Mouse (Mus musculus): ENCODE data around the gene Slc16a6.
"Not testable (repeated sequence)": the region's sequence is repeated elsewhere in the genome, so short reads cannot be mapped to it uniquely, and the experiment has no call there.

The Slc16a6 gene

DNA sequence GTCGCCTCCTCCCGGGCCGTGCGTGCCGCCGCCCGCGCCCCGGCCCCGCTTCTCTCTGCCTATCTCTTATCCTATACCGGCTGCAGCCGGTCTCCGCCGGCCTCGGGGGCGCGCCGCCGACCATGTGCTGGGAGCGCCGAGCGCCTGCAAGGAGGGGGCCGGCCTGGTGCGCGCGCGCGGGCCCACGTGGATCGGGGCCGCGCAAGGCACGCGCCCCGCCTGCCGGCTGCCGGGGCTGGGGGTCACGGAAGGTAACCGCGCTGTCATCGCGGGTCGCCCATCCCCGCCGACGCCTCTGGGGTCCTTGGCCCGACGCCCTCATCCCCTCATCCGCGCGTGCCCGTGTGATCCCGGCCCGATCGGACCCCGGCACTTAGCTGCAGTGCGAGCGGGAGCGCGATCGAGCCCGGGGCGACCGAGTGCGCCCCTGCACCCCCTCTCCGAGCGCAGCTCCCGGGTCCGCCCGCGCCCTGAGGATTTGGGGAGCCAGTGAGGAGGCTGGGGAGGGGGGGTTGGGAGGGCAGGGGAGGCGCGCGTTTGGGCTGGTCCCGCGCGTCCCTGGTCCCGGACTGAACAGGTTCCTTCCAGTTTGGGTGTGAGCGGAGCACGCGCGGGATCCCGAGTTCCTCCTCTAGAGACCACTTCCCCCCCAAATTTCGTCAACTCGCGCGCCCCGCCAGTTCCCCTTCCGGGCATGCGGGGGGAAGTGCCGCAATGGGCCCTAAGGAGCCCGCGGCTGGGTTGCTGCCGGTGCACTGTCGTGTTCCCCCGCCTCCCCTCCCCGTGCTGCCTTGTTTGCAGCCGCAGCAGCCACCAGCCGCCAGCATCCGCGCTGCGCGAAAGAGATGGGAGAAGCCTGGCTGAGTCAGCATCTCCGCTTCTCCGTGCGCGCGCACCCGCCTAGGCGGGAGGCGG is at the start of gene Slc16a6, which contains the start of gene Arsg:
TSS of gene Slc16a6 (minus strand) at position 428 of the 915 bp plus-strand sequence.
TSS of gene Arsg (plus strand) at position 204 of the 915 bp plus-strand sequence.
- DNase-seq = peak; percentile 94

GRCm38 (mm10) chr11:109520958-109521357 is 47.6 kb upstream of the Slc16a6 start:
- no peak for DNase-seq

DNA sequence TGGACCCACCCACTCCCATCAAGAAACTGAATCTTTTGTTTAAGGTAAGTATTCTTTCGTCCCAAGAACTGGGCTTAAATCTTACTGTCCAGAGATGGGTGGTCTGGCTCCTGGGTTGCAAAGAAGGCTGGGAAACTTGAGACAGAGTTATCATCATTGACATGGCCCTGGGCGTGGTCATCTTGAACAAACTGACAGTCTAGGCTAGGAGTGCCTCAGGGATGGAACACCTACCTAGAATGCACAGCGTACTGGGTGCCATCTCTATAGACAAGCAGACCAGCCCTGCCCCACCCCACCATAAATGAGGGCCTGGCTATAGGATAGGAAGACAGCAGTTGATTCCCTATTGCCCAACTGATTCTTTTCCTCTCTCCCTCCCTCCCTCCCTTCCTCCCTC is 44.4 kb upstream of the Slc16a6 start:
- DNase-seq = no peak

- no peak for DNase-seq
These were observed 43.9 kb upstream of the Slc16a6 start for GRCm38 (mm10) chr11:109517330-109517729.

- DNase-seq = no peak
These were observed 40.7 kb upstream of the Slc16a6 start for GRCm38 (mm10) chr11:109514064-109514612.

- DNase-seq = no peak
These were observed 39.7 kb upstream of the Slc16a6 start for GRCm38 (mm10) chr11:109512995-109513675.

- DNase-seq = no peak
These were observed 33.7 kb upstream of the Slc16a6 start for GRCm38 (mm10) chr11:109507068-109507467.

GRCm38 (mm10) chr11:109505823-109506222 is 32.4 kb upstream of the Slc16a6 start:
- DNase-seq = no peak

DNA sequence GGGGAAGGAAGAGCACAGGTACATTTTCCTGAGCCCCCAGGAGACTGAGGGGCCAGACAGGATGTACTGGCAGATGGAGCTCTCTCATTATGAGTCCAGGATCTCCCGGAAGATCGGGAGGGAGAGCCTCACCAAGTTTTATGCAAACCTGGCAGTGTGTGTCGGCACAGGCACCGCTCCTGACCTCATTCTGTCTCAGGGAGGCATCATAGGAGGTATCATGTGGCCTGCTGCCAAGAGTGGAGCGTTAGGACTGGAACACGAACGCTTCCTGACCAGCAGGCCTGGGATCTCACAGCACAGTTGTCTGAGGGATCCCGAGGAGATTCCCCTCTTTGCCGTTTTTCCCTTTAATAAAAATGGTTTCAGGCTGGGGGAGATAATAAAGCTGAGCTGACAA is 31.6 kb upstream of the Slc16a6 start:
- DNase-seq = no peak

DNA sequence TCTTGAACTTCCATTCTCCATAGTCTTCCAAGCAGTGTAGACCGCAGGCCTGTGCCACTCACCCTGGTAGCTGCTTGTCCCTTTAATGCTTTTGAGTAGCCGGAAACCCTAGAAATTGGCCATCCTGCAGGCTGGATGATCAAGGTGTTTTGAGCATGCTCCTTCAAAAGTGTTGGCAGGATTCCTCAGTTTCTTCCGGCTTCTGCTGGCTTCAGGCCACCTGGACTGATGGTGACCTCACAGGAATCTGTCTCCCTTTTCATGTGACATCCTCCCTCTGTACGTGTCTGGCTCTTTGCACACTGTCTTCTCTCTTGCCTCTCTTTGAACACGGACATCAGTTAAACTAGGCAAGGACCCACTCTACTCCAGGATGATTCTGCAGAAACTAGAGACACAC is 26.8 kb upstream of the Slc16a6 start:
- no peak for DNase-seq

DNA sequence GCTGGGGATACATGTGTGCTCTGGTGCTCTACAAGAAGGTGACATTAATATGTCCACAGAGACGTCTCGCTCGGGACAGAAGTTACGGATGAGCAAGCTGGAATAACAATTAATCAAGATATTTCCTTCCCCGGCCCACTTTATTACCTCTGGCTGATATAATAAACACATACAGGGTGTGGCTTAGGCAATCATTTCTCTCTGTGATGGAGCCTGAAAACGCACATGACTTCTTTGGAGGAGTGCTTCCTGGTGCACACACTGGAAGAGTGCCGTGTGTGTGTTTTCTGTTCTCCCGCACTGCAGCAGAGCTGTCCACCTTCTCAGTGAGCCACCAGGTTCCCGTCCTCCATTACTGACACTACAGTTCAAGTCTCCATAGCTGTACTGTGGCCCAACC is 24.6 kb upstream of the Slc16a6 start:
- no peak for DNase-seq

GRCm38 (mm10) chr11:109496996-109497714 is 23.8 kb upstream of the Slc16a6 start:
- DNase-seq = no peak

- DNase-seq = no peak
These were observed 23.1 kb upstream of the Slc16a6 start for GRCm38 (mm10) chr11:109496475-109496993.

- DNase-seq = peak; percentile 70
These were observed 22.5 kb upstream of the Slc16a6 start for GRCm38 (mm10) chr11:109495771-109496474.

DNA sequence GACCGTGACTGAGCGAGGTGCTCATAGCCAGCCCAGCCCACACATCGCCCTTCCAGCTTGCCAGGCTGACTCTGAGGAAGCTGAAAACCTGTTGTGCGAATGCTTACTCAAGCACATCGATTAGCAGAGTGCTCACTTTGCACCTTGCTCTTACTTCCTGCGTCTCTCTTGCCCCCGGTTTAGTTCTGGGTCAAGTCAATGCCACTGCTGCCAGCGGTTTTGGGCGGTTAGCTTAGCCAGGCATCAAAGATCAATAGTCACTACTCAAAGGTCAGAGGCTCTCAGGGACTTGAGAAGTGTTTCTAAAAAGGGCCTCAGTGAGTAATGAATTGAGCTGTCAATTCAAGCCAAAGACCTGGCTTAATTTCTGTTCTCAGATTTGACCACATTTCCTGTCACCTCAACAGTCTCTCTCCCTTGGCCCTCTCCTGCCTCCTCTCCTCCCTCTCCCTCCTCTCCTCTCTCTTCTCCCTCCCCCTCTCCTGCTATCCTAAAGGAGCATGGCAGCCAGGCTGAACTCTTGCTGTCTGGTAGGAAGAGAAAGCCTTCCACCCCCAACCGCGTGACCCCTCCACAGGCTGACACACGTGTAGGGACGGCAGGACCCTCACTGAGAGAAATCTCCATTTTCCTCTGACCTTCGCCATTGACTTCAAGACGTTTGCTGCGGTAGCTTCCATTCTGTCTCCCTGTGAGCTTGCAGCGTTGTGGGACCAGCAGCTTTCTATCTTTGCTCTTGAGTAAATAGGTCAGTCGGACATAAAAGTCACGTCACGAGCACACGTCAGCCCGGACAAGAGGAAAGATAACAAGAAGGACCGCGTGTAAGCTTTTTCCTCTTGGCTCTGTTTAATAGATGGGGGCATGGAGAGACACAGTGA is 21.7 kb upstream of the Slc16a6 start:
- no peak for DNase-seq

- not testable (repeated sequence) for DNase-seq
These were observed 19.6 kb upstream of the Slc16a6 start for GRCm38 (mm10) chr11:109492847-109493464.

- no peak for DNase-seq
These were observed 18.4 kb upstream of the Slc16a6 start for GRCm38 (mm10) chr11:109491844-109492243.

DNA sequence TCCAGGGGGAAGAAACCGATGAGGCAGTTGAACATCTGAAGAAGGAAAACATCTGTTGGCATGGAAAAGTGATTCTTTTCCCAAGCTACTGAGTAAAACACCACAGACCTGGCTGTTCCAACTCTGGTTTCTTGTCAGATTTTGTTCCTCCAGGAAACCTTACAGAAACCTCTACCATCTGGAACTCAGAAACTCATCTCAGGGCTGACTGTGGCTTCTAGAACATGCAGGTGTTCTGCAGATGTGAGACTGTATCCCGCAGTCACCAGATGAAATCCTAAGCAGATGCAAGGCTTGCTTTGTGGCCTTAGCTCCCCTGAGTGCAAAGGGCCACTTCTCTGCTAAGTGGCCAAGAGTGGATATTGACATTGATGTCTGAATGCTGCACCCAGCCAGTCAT is 16.4 kb upstream of the Slc16a6 start:
- no peak for DNase-seq

DNA sequence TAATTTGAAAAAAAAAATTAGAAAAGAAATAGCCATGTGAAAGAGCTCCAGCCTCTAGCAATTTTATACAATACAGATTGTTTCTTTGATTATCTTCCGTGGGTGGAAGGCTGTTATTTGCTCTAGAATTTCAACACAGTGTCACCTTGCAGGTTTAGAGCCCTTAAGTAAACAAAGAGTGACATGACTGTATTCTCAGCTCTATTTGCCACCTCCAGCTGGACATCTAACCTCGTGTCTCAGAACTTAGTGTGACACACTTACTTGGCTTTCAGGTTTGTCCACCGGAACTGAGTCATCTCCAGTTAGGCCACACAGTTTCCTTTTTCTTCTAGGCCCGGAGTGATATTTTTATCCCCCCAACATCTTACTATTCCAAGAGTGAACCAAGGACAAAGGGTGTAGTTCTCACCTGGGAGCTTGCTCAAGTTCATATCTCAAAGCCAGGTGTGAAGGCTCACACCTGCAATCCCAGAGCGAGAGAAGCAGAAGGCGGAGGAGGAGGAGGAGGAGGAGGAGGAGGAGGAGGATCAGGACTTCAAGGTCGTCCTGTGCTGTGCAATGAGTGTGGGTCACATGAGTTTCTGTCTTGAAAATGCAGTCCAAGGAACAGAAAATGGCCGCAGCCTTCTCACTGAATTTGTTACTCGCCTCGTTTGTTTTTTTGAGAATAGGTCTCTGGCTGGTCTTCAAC is 14.7 kb upstream of the Slc16a6 start:
- no peak for DNase-seq

DNA sequence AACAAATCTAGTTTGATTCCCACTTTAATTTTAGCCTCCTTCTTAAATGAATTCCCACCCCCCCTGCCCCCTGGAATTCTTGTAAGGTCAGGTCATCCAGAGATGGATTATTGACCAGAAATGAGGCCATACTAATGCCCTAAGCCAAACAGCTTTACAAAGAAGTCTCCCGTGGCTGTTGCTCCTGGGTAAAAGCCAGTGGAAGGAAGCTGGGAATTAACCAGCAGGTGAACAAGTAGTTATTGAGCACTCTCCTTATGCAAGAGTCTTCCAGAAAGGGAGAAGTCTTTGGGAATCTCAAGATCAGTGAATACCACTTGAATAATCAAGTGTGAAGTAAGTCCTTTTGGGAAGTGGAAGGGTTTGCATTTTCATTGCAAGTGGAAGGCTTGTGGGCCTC is 13.7 kb upstream of the Slc16a6 start:
- DNase-seq = no peak
